Mouse (Mus musculus): ENCODE results near the gene B3gat2. TPM values are rescaled to one million over a fixed set of nuclear protein-coding genes. Genes with fewer than 3 reads are reported as not detected.

Gene B3gat2
- polyA plus RNA-seq, 1 experiment = 58.8 TPM

DNA sequence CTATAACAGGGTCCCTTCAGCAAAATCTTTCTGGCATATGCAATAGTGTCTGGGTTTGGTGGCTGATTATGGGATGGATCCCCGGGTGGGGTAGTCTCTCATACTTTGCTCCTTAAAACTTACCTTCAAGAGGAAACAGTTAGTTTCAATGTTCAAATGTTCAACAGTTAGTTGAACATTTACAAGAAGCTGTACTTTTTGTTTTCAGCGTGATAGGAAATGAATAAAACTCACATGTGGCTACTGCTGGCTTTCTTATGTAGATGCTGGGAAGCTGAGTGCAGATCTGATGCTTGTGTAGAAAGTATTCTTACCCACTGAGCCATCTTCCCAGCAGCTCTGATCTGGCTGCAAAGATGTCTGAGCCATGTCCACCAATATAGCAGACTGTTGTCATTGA is 8.5 kb upstream of the B3gat2 start:
- H3K36me3 ChIP-seq (ENCODE audit: control insufficient read depth, insufficient read depth, low read length) = no peaks in the 10 kb centered on the region
- H3K27ac ChIP-seq (ENCODE audit: insufficient read depth, low read depth, low read length) = peak overlapping the region; percentile 97
- H3K4me1 ChIP-seq (ENCODE audit: control insufficient read depth, insufficient read depth, low read length) = peaks cover 3% of the 10 kb centered on the region; the same call in 1 of the 2 replicates
- no peak overlapping the region for H3K4me3 ChIP-seq (ENCODE audit: insufficient read depth, low read depth, low read length)
- DNase-seq = peak; percentile 71
- 52% methylated on average over 2 of the region's 2 CpGs for WGBS
- TF ChIP-seq CTCF (conservative IDR thresholded peaks at IDR 0.05; ENCODE audit: insufficient read depth, insufficient read length, low read depth, low read length) = no peak
- no peak for TF ChIP-seq POLR2A (IDR thresholded peaks at IDR 0.05; ENCODE audit: low read depth, low read length)
- H3K27me3 ChIP-seq (replicated peaks; ENCODE audit: control insufficient read depth, insufficient read depth, low read length) = no peaks in the 10 kb centered on the region

DNA sequence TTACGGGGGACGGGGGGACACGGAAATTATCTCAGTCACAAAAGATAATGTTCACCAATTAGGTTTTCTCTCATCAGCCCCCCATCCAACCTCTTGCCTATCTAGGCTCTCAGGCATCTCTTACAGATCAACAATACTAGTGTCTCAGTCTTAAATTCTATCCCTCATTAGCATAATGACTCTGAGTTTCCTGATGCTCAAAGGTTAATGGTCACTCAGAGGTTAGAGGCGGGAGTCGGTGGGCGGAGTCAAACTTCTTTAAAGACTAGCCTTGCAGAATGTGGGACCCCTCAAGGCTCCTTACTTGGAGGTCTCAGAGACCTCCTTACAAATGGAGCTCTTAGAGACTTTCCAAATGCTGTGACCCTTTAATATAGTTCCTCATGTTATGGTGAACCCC is 8.0 kb upstream of the B3gat2 start:
- H3K27ac ChIP-seq (ENCODE audit: insufficient read depth, low read depth, low read length) = peak overlapping the region; percentile 97
- no peaks in the 10 kb centered on the region for H3K27me3 ChIP-seq (replicated peaks; ENCODE audit: control insufficient read depth, insufficient read depth, low read length)
- 62% methylated on average over 6 of the region's 6 CpGs for WGBS
- H3K4me3 ChIP-seq (ENCODE audit: insufficient read depth, low read depth, low read length) = no peak overlapping the region
- H3K36me3 ChIP-seq (ENCODE audit: control insufficient read depth, insufficient read depth, low read length) = no peaks in the 10 kb centered on the region
- peaks cover 3% of the 10 kb centered on the region; the same call in 1 of the 2 replicates for H3K4me1 ChIP-seq (ENCODE audit: control insufficient read depth, insufficient read depth, low read length)
- TF ChIP-seq CTCF (conservative IDR thresholded peaks at IDR 0.05; ENCODE audit: insufficient read depth, insufficient read length, low read depth, low read length) (no peak), POLR2A (IDR thresholded peaks at IDR 0.05; ENCODE audit: low read depth, low read length) (no peak)
- DNase-seq = peak; percentile 53

DNA sequence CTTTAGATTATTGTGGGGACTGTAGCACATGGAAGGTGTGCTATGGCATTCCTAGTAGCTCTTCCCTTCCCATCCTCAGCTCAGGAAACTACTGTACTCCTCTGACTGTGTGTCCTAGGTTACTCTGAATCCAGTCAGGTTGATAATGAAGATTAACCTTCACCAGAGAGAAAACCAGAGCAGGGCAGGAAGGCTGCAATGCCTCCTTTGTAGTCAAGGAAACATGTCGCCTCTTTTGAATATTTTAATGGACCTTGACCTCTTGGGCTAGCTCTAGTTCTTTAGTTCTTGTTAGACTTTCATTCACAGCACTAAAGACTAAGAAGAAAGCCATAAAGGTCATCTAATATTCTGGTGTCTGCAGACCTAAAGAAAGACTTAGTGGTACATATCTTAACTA is 7.2 kb upstream of the B3gat2 start:
- peak; percentile 82 for DNase-seq
- WGBS = 37% methylated on average over 1 of the region's 1 CpGs
- no peaks in the 10 kb centered on the region for H3K36me3 ChIP-seq (ENCODE audit: control insufficient read depth, insufficient read depth, low read length)
- H3K27me3 ChIP-seq (replicated peaks; ENCODE audit: control insufficient read depth, insufficient read depth, low read length) = no peaks in the 10 kb centered on the region
- TF ChIP-seq POLR2A (IDR thresholded peaks at IDR 0.05; ENCODE audit: low read depth, low read length) (no peak), CTCF (conservative IDR thresholded peaks at IDR 0.05; ENCODE audit: insufficient read depth, insufficient read length, low read depth, low read length) (no peak)
- peak overlapping the region; percentile 97 for H3K27ac ChIP-seq (ENCODE audit: insufficient read depth, low read depth, low read length)
- no peak overlapping the region for H3K4me3 ChIP-seq (ENCODE audit: insufficient read depth, low read depth, low read length)
- H3K4me1 ChIP-seq (ENCODE audit: control insufficient read depth, insufficient read depth, low read length) = peaks cover 3% of the 10 kb centered on the region; the same call in 1 of the 2 replicates

DNA sequence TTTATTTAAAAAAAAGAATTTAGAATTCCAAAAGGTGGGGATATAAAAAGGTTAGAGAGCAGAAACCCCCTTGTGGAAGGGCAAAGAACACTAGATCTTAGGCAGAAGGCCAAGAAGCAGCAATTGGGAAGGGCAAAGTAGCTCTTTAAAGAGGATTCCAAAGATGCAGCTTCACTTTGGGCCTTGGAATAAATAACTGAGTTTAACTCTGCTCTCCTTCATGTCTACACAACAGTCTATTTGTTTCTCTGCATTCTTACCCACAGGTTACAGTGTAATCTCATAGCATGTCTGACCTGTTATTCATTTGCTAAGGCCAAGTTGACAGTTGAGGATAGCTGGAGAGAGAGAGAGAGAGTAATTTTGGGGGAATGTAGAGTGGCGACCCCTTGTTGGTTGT is 6.6 kb upstream of the B3gat2 start:
- Histone ChIP-seq H3K27me3 (replicated peaks; ENCODE audit: control insufficient read depth, insufficient read depth, low read length) (no peaks in the 10 kb centered on the region), H3K4me1 (ENCODE audit: control insufficient read depth, insufficient read depth, low read length) (peaks cover 3% of the 10 kb centered on the region; the same call in 1 of the 2 replicates), H3K27ac (ENCODE audit: insufficient read depth, low read depth, low read length) (peak overlapping the region; percentile 83), H3K4me3 (ENCODE audit: insufficient read depth, low read depth, low read length) (no peak overlapping the region), H3K36me3 (ENCODE audit: control insufficient read depth, insufficient read depth, low read length) (no peaks in the 10 kb centered on the region)
- peak; percentile 88 for DNase-seq
- TF ChIP-seq POLR2A (IDR thresholded peaks at IDR 0.05; ENCODE audit: low read depth, low read length) = no peak
- no peak for TF ChIP-seq CTCF (conservative IDR thresholded peaks at IDR 0.05; ENCODE audit: insufficient read depth, insufficient read length, low read depth, low read length)
- WGBS = 46% methylated on average over 1 of the region's 1 CpGs

DNA sequence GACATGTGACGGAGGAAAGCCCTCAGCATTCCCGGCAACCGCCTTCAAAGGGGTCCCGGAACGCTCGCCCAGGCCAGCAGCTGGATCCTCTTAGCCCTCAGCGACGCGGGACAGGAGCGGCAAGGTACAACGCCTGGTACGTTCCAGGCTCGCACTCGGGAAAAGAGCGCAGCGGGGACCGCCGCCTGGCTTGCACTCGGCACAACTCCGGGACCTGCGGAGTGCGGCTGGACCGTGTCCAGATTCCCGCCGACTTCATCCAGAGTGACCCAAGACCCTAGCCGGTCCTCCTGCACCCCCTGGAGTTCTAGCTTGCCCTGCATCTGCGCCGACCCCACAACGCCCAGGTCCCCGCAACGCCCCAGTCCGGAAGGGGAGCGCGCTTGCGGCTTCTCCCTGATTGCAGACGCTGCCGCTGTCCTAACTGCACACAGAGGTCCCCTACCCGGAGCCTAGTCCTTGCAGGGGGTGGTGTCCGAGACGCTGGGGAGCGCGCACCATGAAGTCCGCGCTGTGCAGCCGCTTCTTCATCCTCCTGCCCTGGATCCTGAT is 659 bp downstream of the B3gat2 start:
- DNase-seq = peak; percentile 67
- TF ChIP-seq POLR2A (IDR thresholded peaks at IDR 0.05; ENCODE audit: low read depth, low read length) (no peak), CTCF (conservative IDR thresholded peaks at IDR 0.05; ENCODE audit: insufficient read depth, insufficient read length, low read depth, low read length) (no peak)
- WGBS = under 1% methylated on average over 45 of the region's 45 CpGs
- Histone ChIP-seq H3K4me1 (ENCODE audit: control insufficient read depth, insufficient read depth, low read length) (no peaks in the 10 kb centered on the region; the same call in 1 of the 2 replicates), H3K27ac (ENCODE audit: insufficient read depth, low read depth, low read length) (peak overlapping the region; percentile 82), H3K27me3 (replicated peaks; ENCODE audit: control insufficient read depth, insufficient read depth, low read length) (no peaks in the 10 kb centered on the region), H3K4me3 (ENCODE audit: insufficient read depth, low read depth, low read length) (peak overlapping the region; percentile 69), H3K36me3 (ENCODE audit: control insufficient read depth, insufficient read depth, low read length) (no peaks in the 10 kb centered on the region)

DNA sequence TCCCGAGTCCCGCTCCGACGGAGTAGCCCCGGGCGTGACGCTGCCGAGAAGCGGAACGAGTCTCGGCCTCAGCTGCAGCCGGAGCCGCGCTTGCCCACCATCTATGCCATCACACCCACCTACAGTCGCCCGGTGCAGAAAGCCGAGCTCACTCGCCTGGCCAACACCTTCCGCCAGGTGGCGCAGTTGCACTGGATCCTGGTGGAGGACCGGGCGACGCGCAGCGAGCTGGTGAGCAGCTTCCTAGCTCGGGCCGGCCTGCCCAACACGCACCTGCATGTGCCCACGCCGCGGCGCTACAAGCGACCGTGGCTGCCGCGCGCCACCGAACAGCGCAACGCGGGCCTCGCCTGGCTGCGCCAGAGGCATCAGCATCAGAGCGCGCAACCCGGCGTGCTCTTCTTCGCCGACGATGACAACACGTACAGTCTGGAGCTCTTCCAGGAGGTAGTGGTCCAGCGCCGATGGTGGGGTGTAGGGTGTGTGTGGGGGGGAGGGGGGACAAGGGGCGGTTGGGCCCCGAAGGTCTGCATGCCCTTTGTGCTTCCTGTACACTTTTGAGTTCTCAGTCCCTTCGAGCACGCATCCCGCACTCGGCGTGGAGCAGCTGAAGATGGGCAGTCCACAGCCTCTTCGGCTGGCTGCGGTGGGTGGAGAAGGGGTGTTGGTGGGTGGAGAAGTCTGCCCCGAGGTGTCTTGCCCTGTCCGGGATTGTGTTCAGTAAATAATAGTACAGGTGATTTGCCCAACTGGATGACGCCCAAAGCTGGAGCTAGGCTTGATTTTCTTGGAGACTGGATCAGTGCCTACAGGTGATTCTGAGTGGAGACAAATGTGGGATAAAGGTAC is 1.5 kb downstream of the B3gat2 start:
- Histone ChIP-seq H3K27ac (ENCODE audit: insufficient read depth, low read depth, low read length) (no peak overlapping the region), H3K27me3 (replicated peaks; ENCODE audit: control insufficient read depth, insufficient read depth, low read length) (no peaks in the 10 kb centered on the region), H3K36me3 (ENCODE audit: control insufficient read depth, insufficient read depth, low read length) (no peaks in the 10 kb centered on the region), H3K4me1 (ENCODE audit: control insufficient read depth, insufficient read depth, low read length) (no peaks in the 10 kb centered on the region; the same call in 1 of the 2 replicates), H3K4me3 (ENCODE audit: insufficient read depth, low read depth, low read length) (peak overlapping the region; percentile 69)
- 2% methylated on average over 65 of the region's 65 CpGs for WGBS
- TF ChIP-seq POLR2A (IDR thresholded peaks at IDR 0.05; ENCODE audit: low read depth, low read length) (no peak), CTCF (conservative IDR thresholded peaks at IDR 0.05; ENCODE audit: insufficient read depth, insufficient read length, low read depth, low read length) (peak; percentile 92)
- DNase-seq = peak; percentile 93

DNA sequence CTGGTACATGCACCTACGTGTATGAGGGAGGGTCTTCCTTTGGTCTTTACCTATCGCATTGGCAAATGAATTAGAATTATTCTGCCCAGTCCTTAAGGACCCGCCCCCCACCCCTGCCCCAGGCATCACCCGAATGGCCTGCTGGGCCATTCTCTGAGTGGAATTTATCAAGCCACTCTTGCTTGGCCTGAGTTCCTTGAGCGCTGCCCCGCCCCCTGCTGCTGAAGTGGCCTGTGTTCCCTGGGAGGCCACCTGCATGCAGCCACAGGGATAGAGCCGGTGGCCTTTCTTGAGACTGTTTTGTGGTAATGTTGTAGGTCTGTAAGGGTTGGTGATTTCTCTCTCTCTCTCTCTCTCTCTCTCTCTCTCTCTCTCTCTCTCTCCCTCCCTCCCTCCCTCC is 2.2 kb downstream of the B3gat2 start:
- no peaks in the 10 kb centered on the region for H3K27me3 ChIP-seq (replicated peaks; ENCODE audit: control insufficient read depth, insufficient read depth, low read length)
- H3K4me3 ChIP-seq (ENCODE audit: insufficient read depth, low read depth, low read length) = peak overlapping the region; percentile 69
- peak; percentile 60 for DNase-seq
- H3K36me3 ChIP-seq (ENCODE audit: control insufficient read depth, insufficient read depth, low read length) = no peaks in the 10 kb centered on the region
- TF ChIP-seq CTCF (conservative IDR thresholded peaks at IDR 0.05; ENCODE audit: insufficient read depth, insufficient read length, low read depth, low read length) (no peak), POLR2A (IDR thresholded peaks at IDR 0.05; ENCODE audit: low read depth, low read length) (no peak)
- H3K4me1 ChIP-seq (ENCODE audit: control insufficient read depth, insufficient read depth, low read length) = no peaks in the 10 kb centered on the region; the same call in 1 of the 2 replicates
- H3K27ac ChIP-seq (ENCODE audit: insufficient read depth, low read depth, low read length) = no peak overlapping the region
- WGBS = 4% methylated on average over 7 of the region's 7 CpGs

Data from kidney, adult 2 months (tissue).